Mouse (Mus musculus) MEL (cell line): ENCODE measurements around the gene Prickle1.

Source experiments
- CTCF ChIP-seq, 3 experiments: IDR thresholded peaks in 2 of 3; conservative IDR thresholded peaks in 1 of 3; 2 replicates each; pipeline ENCODE4 v1.5.1; 2011 to 2012; ENCODE audit warnings: low read length in 3 of 3, low read depth in 2 of 3, mild to moderate bottlenecking in 2 of 3, improper control_type of control experiment in 1 of 3, inconsistent platforms in 1 of 3, mixed read lengths in 1 of 3, moderate library complexity in 1 of 3; ENCODE audit not compliant: control insufficient read depth in 1 of 3, insufficient read depth in 1 of 3, poor library complexity in 1 of 3, severe bottlenecking in 1 of 3
- MAX ChIP-seq: IDR thresholded peaks from 2 replicates; pipeline ENCODE4 v1.6.1; 2011; ENCODE audit warnings: low read length, improper control_type of control experiment
- NELFE ChIP-seq: IDR thresholded peaks from 2 replicates; pipeline ENCODE4 v1.6.1; 2011; ENCODE audit warnings: low read depth, low read length, improper control_type of control experiment
- POLR2A ChIP-seq, 2 experiments: IDR thresholded peaks; 2 replicates each; pipeline ENCODE4 v1.6.1; 2011 to 2012; ENCODE audit warnings: low read length in 2 of 2, mild to moderate bottlenecking in 2 of 2, control low read depth in 1 of 2, improper control_type of control experiment in 1 of 2, low read depth in 1 of 2, moderate library complexity in 1 of 2; ENCODE audit not compliant: control insufficient read depth in 1 of 2, insufficient read depth in 1 of 2, poor library complexity in 1 of 2
- USF1 ChIP-seq: IDR thresholded peaks from 2 replicates; pipeline ENCODE4 v1.6.1; 2014; ENCODE audit warnings: low read depth, mild to moderate bottlenecking, inconsistent platforms, low read length, improper control_type of control experiment, moderate library complexity
- ZC3H11A ChIP-seq: IDR thresholded peaks from 2 replicates; pipeline ENCODE4 v1.6.1; 2012; ENCODE audit warnings: low read depth, mild to moderate bottlenecking, inconsistent platforms, low read length, improper control_type of control experiment

- no peak for TF ChIP-seq MAX
- no peak for TF ChIP-seq NELFE
- TF ChIP-seq CTCF (IDR thresholded peaks at IDR 0.05 in 2 of 3, conservative IDR thresholded peaks at IDR 0.05 in 1 of 3; ENCODE audit: control insufficient read depth in 1 of 3, insufficient read depth in 1 of 3, low read depth in 2 of 3, low read length in 3 of 3, poor library complexity in 1 of 3, severe bottlenecking in 1 of 3): no peak
- TF ChIP-seq POLR2A (IDR thresholded peaks at IDR 0.05; ENCODE audit: control insufficient read depth in 1 of 2, insufficient read depth in 1 of 2, low read depth in 1 of 2, low read length in 2 of 2, poor library complexity in 1 of 2): no peak
- no peak for TF ChIP-seq ZC3H11A
- no peak for TF ChIP-seq USF1
Observed at GRCm38 (mm10) chr15:93610721-93611201, 15.1 kb upstream of the Prickle1 start.
